Mouse (Mus musculus) CD4-positive, CD25-positive, alpha-beta regulatory T cell, adult 4 months (primary cell): ENCODE results near the gene Olfr67. TPM values are rescaled to one million over a fixed set of nuclear protein-coding genes. Genes with fewer than 3 reads are reported as not detected.
"Not testable (repeated sequence)": the region's sequence is repeated elsewhere in the genome, so short reads cannot be mapped to it uniquely, and the experiment has no call there.

Source experiments
- ATAC-seq: one replicate; pipeline ENCODE4 v1.8.0; 2017
- polyA plus RNA-seq, 2 experiments: library from polyadenylated mRNA; unstranded; fragments of 100-300 nt; shearing (Covaris generic); gene quantifications; one replicate each; pipeline ENCODE4 v1.2.1; 2017

The Olfr67 gene
- polyA plus RNA-seq: not detected

DNA sequence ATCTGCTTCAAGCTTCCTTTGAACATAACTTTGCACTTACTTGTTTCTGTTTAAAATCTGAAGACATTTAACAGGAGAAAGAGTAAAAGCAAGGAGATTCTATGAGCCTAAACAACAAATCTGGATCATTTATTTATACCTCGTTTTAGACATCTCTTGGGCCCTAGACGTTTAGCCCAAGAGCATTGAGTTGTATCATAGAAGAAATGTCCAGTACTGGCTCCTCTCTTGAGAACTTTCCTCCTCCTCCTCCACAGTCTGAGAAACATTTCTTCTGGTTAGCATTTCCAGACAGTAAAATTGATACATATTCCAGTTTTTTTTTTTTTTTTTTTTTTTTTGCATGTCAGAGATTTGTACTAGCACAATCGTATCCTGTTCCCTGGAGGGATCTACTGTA is at the start of gene Olfr67:
Gene Olfr67 (minus strand): TSS at position 101 of the 400 bp plus-strand sequence.
- no peak for ATAC-seq

DNA sequence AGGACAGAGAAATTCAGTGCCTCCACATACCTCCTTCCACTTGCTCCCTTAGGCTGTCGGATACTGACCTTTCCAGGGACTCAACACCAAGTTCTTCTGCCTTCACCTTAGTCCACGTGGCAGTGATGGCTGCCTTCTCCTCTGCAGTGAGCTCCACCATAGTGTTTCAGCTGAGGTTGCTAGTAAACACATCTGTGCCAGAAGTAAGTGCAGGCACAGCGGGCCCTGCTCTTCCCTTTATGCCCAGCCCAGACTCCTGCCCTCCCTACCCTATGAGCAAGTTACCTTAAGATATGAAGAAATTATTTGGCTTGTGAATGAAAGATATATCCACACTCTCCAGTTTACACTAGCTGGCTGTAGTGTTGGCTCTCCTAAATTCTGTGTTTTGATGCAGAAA is 48.6 kb upstream of the Olfr67 start, which contains the start of gene Hbb-bh2:
Gene Hbb-bh2 (minus strand): TSS at position 253 of the 400 bp plus-strand sequence.
- ATAC-seq: no peak

DNA sequence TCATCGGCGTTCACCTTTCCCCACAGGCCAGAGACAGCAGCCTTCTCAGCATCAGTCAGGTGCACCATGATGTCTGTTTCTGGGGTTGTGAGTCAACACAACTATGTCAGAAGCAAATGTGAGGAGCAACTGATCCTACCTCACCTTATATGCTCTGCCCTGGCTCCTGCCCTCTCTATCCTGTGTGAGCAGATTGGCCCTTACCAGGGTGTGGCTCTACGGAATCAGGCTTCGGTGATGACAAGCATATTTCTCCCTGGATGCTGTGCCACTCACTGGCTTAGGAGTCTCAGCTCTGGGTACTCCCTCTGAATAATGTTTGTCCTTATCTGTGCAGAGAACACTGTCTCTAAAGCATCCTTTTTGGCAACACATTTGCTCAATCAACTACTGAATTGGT is 36.2 kb upstream of the Olfr67 start, which contains the start of gene Hbb-bs:
Gene Hbb-bs (minus strand): TSS at position 289 of the 400 bp plus-strand sequence.
- ATAC-seq: no peak

DNA sequence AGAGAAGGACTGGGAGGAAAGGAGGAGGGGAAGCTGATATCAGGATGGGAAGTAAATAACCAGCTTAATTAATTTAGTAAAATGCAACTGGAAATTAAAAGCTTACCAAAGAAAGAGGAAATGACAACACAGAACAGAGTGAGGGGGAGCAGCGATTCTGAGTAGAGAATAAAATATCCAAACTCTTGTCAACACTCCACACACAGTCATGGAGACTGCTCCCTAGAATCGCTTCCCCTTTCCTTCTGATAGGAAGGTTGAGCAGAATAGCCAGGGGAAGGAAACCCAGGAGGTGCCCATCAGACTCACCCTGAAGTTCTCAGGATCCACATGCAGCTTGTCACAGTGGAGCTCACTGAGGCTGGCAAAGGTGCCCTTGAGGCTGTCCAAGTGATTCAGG is 35.5 kb upstream of the Olfr67 start:
- ATAC-seq: not testable (repeated sequence)

DNA sequence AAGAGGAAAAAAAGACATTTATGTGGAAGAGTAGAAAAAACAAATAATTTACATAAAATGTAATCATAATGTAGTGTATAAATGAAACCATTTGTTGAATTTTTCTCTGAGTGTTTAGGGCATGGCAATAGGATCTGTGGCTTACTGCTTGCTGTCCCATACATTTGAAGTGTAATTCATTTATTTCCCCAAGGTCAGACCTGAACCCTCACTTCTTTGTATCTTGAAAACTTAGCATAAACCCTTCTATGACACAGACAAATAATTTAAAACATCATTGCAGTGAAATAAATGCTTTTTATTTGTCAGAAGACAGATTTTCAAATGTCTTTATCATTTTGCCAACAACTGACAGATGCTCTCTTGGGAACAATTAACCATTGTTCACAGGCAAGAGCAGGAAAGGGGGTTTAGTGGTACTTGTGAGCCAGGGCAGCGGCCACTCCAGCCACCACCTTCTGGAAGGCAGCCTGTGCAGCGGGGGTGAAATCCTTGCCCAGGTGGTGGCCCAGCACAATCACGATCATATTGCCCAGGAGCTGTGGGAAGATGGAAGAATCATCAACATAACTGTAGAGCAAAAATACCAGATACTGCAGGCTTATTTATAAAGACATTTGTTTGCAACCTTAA is 34.8 kb upstream of the Olfr67 start:
- no peak for ATAC-seq

DNA sequence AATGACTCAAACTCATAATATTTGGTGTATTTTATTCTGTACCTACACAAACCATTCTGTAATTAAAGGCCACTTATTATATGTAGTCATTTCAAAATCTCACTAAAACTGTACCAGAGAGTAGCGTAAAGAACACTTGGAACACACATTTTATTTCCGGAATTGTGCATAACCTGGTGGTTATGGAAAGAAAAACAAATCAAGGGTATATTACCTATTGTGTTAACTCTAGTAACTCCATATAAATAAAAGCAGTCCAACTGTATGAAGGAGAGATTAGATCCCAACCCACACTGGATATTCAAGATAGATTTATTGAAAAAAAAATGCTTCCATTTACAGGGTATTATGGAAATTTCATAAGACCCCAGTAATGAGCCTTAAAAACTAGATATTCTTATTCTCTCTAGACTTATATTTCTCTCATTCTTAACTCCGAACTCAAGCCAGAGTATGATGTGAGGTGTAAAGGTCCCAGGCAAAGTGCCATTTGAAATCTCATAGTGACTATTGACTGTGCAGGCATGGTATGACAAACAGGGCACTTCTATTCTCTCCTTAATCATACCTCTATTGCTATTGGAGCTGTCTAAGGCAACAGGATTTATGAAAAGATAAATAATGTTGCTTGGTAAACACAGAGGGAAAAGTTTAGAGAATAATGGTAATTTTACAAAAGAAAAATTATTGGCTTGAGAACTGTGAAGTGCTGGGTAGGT is 34.1 kb upstream of the Olfr67 start:
- ATAC-seq: no peak

DNA sequence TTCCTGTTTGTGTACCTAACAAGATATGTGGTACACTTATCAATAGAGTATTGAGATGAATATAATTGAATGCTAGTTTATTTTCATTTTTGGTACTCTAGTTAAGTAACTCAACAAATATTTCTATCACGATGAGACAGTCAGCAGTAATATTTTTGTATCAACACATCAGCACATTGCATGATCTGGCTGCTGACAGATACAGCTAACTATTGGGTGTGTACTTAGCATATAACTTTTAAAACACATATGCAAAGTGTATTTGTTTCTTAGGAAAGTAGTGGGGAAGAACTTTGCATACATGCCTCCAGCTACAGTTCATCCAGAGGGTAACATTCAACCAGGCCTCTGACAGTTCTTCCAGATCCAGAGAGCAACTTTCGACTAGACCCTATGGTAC is 33.0 kb upstream of the Olfr67 start:
- no peak for ATAC-seq

DNA sequence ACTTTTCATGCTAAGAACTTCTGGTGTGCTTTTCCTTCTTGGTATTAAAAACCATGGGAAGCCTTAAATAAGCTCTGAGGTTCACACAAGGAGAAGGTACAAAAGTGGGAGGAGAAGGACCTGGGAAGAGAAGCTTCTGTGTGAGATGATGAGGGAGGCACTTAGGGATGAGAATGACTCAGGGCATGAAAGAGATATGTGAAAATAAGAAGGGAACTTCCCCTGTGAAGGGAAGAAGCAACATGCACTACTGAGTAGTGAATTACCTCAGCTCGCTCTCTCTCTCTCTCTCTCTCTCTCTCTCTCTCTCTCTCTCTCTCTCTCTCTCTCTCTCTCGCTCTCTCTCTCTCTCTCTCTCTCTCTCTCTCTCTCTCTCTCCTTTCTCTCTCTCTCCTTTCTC is 23.5 kb upstream of the Olfr67 start:
- not testable (repeated sequence) for ATAC-seq

DNA sequence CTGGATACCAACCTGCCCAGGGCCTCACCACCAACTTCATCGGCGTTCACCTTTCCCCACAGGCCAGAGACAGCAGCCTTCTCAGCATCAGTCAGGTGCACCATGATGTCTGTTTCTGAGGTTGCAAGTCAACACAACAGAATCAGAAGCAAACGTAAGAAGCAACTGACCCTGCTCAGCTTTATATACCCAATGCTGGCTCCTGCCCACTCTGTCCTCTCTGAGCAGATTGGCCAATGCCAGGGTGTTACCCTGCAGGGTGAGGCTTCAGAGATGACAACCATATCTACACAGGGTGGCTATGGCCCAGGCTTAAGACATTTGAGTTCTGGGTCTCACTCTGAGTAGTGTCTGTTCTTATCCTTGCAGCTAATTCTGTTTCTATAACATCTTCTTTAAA is 22.1 kb upstream of the Olfr67 start, which contains the start of gene Hbb-bt:
Gene Hbb-bt (minus strand): TSS at position 231 of the 400 bp plus-strand sequence.
- ATAC-seq: no peak

DNA sequence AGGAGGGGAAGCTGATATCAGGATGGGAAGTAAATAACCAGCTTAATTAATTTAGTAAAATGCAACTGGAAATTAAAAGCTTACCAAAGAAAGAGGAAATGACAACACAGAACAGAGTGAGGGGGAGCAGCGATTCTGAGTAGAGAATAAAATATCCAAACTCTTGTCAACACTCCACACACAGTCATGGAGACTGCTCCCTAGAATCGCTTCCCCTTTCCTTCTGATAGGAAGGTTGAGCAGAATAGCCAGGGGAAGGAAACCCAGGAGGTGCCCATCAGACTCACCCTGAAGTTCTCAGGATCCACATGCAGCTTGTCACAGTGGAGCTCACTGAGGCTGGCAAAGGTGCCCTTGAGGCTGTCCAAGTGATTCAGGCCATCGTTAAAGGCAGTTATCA is 21.5 kb upstream of the Olfr67 start:
- not testable (repeated sequence) for ATAC-seq

DNA sequence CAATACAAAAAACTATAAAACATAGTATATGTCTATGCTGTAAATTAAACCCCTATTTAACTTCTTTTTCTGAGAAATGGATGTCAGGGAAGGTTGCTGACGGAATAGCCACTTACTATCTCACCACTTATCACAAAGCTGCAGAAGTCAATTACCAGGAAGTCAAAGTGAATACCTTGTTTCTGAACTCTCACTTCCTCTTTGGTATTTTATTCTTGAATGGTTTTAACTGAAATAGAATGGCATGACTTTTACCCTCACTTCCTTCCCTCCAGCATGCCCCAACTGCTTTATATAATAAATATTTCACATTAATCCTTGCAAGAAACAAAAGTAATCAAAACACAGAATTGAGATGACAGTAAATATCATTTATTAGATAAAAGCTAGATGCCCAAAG is 20.6 kb upstream of the Olfr67 start:
- no peak for ATAC-seq

DNA sequence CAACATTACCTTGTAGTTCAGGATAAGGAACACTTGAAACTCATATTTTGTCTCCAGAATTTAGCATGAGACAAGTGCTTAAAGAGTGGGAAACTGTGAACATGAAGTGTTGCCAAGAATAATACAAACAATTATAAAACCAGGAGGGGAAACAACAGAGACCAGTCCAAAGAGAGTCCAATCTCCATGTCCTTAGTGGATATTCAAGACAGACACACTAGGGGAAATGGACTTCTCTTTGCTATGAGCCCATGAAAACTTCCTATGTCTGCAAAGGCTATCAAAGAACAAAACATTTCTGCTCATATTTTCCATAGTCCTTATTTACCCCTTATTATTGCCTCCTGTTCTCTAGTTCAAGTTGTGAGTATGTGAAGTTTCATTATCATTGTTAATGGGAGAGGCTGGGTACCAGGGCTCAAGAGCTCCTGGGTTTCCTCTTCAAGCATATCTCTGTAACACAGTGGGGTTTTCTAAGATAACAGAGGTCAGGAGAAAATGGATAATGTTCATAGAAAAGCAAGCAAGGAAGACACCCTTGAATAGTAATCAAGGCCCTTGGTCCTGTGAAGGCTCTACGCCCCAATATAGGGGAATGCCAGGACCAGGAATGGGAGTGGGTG is 19.7 kb upstream of the Olfr67 start:
- ATAC-seq: no peak

DNA sequence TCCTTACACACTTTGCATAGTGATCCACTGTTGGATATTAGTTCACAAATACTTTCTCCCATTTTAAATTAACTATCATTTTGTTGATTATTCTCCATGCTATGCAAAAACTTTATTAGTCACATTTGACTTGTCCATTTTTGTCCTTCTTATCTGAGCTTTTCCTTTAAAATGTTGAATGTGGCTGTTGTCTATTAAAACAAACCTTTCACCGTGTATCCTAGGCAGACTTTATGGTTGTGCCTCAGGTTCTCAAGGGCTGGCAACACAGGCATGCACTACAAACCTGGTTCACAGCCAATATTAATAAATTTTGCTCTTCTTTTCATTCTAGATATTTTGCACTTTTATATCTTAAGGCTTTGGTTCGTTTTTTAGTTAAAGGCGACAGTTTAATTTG is 19.1 kb upstream of the Olfr67 start:
- ATAC-seq: no peak

DNA sequence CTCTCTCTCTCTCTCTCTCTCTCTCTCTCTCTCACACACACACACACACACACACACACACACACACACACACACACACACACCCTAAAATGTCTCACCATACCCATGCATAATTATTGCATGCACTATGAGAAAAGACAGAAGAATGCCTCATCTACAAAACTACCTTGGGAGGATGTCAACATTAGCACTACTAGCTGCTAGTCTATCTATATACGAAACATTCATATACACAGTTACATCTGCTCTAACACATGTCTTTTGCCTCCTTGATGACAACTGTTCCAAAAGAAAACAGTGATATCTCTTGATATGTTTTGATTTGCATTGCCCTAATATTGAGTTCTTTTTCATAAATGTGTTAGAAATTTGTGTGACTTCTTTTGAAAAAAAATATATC is 18.7 kb upstream of the Olfr67 start:
- ATAC-seq: no peak

DNA sequence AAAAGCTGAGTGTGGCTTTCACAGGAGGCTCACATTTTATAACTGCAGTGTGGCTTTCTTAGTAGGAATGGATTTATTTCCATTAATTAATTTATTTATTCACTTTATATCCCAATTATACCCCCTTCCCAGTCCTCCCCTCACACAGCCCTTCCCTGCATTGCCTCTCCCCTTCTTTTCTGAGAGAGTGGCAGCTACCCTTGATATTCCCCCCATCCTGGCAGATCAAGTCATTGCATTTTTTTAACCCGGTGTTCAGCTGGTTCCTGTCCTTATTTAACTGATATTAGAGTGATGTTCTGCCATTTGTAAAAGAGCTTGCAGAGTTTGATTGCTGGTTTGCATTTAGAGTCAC is 18.2 kb upstream of the Olfr67 start:
- ATAC-seq: no peak

DNA sequence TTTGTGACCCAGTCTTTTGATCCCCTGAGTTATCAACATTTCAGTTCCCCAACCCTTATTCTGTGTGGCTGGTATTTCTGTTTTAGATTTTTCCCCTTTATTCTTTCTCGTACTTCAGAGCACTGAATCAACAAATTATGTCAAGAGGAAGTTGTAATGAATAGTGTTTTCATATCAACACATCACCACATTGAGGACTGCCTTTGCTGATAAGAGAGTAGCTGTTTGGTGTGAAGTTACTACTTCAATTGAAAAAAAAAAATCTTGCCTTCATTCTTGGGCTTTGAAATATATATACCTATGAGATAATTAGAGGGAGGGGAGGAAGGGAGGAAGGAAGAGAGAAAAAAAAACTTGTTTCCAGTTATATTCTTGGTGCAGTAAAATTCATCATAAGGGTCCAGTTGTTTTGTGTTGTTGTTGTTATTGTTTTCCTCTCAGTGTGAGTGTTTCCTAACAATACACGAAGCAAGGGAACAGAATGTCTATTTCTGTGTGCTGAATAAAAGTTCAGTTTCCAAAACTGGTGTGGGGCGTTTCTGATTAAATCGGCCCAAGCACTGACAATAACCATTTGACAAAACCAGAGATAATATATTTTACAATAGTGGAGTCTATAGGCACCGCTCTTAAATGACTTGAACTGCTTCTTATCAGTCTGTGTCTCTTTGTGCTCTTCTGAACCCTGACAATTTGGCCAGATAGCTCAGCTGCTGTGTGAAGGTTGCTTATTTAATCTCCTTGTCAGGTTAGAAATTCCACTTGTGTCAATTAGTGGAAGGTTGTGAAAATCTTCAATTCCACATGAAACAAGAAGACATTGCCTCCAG is 17.6 kb upstream of the Olfr67 start:
- no peak for ATAC-seq

DNA sequence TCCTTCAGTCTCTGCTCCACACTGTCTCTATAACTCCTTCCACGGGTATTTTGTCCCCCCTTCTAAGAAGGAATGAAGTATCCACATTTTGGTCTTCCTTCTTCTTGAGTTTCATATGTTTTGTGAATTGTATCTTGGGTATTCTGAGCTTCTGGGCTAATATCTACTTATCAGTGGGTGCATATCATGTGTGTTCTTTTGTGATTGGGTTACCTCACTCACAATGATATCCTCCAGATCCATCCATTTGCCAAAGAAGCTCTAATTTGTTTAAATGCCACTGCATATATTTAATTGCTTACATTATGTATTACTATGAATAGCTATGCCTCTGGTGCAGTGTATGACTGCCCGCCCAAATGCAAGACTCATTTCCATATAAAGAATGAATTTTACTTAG is 16.5 kb upstream of the Olfr67 start:
- ATAC-seq: not testable (repeated sequence)

DNA sequence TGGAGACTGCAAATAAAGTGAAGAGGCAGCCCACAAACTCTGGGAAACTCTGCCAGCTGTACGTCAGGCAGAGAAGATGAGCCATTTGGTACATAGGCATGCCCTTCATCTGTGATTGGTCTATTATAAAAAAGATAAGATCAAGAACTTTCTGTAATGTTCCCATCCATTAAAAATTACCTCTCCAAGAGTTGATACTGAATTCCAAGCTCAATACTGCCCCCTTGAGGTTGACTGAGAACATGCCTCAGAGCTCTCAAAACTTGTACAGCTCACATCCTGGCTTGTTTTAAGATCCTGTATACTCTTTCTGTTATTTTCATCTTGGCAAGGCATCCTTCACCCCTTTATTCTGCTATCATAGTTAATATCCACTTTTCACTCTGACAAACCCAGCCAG is 15.2 kb upstream of the Olfr67 start:
- ATAC-seq: peak; percentile 53

DNA sequence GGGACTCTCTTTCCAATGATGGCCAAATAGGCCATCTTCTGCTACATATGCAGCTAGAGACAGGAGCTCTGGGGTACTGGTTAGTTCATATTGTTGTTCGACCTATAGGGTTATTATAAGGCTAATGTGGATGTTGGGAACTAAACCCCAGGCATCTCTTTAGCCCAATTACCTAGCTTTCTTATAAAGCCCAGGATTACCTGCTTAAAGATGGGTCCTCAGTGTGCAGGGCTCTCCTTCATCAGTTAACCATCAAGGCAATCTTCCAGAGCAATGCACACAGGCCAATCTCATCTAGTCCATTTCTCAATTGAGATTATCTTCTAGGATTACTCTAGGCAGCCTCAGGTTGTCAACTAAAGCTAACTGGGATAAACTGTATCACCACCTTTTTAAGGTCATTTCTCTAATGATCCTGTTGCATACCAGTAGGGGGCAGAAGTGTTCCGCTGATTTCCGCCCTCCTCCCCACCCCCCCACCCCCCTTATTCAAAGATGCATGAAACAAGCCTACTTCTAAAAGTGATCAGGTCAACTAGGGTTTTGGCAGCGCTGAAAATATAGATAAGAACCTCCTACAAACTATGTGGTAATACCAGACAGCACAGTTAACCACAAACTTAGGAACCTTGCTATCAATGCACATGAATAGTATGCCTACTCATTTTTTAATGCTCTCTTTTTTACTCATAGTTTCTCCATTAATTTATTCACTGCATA is 1.2 kb upstream of the Olfr67 start:
- ATAC-seq: no peak

DNA sequence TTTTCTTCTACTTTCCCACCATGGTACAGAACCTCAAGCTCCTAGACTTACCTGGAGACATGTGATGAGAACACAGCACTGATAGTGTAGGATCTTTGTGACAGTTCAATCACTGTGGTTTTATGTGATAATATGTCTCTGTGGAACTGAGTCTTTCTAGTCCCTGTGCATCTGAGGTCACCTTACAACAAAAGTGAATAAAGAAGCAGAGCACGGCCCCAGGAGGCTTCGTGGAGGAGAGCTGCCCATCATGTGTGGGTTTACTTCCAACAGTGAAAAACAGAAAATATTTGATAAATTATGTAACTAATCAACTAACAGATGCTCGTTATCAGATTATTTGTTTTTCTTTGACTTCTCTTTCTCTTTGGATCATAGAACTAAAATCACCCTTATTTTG is 12.0 kb downstream of the Olfr67 start, which contains the start of gene Olfr68:
Gene Olfr68 (minus strand): TSS at position 101 of the 400 bp plus-strand sequence.
- no peak for ATAC-seq

DNA sequence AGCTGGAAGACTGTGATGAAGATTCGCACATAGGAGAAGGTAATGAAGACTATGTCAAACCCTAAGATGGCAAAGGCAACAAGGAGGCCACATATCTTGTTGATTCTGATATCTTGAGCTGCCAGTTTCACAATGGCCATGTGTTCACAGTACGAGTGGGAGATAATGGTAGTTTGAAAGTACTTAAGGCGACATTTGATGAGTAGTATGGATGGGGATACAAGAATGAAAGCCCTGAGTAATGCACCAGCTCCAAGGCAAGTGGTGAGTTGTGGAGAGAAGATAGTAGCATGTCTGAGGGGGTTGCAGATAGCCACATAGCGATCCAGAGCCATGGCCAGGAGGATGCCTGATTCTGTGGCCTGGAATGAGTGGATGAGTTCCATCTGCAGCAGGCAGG is 14.0 kb downstream of the Olfr67 start:
- not testable (repeated sequence) for ATAC-seq

DNA sequence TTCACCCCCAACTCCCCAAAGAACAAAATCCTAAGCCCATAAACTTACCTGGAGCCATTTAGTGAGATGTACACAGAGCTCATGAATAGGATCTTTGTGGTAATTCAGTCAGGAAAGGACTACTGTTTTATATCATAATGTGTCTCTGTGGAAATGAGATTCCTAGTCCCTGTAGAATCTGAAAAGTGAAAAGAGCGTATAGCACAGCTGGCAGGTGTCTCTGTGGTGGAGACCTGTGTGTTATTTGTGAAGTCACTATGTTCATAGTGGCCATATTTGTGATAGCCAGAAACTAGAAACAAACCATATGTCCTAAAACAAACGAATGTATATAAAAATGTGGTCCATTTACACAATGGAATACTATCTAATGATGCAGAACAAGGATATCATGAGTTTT is 20.1 kb downstream of the Olfr67 start, which contains the start of gene Olfr69:
Gene Olfr69 (minus strand): TSS at position 101 of the 400 bp plus-strand sequence.
- ATAC-seq: no peak
